Mouse (Mus musculus): ENCODE measurements around the gene Fpr2. TPM values are rescaled to one million over a fixed set of nuclear protein-coding genes. Genes with fewer than 3 reads are reported as not detected.
"Not testable (repeated sequence)": the region's sequence is repeated elsewhere in the genome, so short reads cannot be mapped to it uniquely, and the experiment has no call there.

The Fpr2 gene
- polyA plus RNA-seq, 1 experiment from 2014 or later, result not detected

- WGBS, result 79% methylated on average over 2 of the region's 2 CpGs
- H3K36me3 ChIP-seq (replicated peaks), result no peaks in the 10 kb centered on the region
Measured at GRCm38 (mm10) chr17:17899268-17899667, 11.6 kb downstream of the Fpr2 start.

GRCm38 (mm10) chr17:17900768-17901167 lies 13.1 kb downstream of the Fpr2 start:
- Histone ChIP-seq H3K9me3 (no peaks in the 10 kb centered on the region), H3K27me3 (replicated peaks; ENCODE audit: low read depth, poor library complexity, severe bottlenecking) (no peaks in the 10 kb centered on the region), H3K36me3 (replicated peaks) (no peaks in the 10 kb centered on the region), H3K27ac (replicated peaks) (no peak overlapping the region), H3K4me3 (no peak overlapping the region), H3K4me1 (no peaks in the 10 kb centered on the region)
- WGBS, result 90% methylated on average over 1 of the region's 1 CpGs
- DNase-seq (ENCODE audit: low spot score), result no peak

More at GRCm38 (mm10) chr17:17899268-17899667, 11.6 kb downstream of the Fpr2 start:
- no peaks in the 10 kb centered on the region for H3K27me3 ChIP-seq (replicated peaks; ENCODE audit: low read depth, poor library complexity, severe bottlenecking)
- H3K4me3 ChIP-seq, result no peak overlapping the region
- no peaks in the 10 kb centered on the region for H3K9me3 ChIP-seq
- no peaks in the 10 kb centered on the region for H3K4me1 ChIP-seq
- DNase-seq (ENCODE audit: low spot score), result no peak
- no peak overlapping the region for H3K27ac ChIP-seq (replicated peaks)

DNA sequence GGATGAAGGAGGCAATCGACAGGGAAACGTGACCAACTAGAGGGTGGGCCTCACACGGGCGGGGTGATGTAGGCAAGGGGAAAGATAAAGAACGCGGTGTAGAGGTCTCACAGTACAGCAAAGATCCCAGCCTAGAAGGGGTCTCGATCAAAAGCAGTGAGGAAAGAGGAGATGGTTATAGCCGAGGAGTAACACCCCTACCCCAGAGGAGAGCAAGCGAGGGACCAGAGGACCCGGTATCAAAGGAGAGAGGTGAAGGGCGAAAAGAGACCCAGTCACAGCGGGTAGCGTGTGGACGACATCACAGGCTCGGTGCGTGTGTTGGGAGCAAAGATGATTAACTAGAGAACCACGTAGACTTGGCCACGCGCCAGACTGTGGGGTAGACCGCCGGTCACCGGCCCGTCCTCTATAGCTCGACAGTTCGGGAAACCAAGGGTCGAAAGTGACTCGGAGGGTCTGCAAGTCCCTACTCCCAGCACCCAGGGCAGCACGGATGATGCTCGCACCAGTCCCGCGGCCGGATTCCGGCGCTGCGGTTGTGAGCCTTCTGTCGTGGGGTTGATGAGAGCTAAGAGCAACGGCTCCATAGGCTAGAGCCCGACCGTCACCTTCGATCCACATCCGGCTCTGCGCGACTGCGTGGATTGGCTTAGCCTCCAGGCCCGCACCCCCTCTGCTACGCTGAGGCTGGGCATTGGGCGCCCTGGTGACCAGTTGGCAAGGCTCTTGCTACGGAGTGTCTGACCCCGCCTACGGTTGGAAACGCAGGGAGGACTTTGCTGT lies 22.2 kb downstream of the Fpr2 start:
- DNase-seq (ENCODE audit: low spot score), result peak; percentile 88
- H3K36me3 ChIP-seq (replicated peaks), result no peaks in the 10 kb centered on the region
- H3K27ac ChIP-seq (replicated peaks), result peak overlapping the region; percentile 76; the same call in 1 of the 2 replicates
- peak overlapping the region; percentile 61 for H3K4me3 ChIP-seq
- H3K27me3 ChIP-seq (replicated peaks; ENCODE audit: low read depth, poor library complexity, severe bottlenecking), result 0 out of 2 replicates have a peak, but pooled peaks cover 6% of the 10 kb centered on the region
- 0 out of 2 replicates have a peak, but pooled peaks cover 6% of the 10 kb centered on the region for H3K4me1 ChIP-seq
- H3K9me3 ChIP-seq, result peaks cover 13% of the 10 kb centered on the region; the same call in 1 of the 2 replicates
- WGBS, result 19% methylated on average over 51 of the region's 51 CpGs

DNA sequence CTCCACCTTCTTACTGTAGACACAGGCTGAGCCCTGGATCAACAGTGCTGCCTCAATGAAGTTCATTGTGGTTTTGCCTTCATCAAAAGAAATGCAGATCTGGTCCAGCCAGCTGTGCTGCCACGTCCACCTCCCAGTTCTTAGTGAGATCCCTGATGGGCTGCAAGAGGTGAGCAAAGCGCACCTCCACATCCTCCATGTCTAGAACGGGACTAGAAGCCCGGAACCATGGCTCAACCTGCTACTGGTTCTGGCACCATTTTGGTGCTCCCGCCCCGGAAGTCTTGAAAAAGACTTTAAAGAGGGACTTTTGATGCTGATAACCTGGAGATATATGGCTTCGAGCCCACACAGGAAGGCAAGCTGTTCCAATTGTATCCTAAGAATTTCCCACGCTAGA lies 25.0 kb downstream of the Fpr2 start:
- not testable (repeated sequence) for H3K27me3 ChIP-seq (replicated peaks; ENCODE audit: low read depth, poor library complexity, severe bottlenecking); H3K4me1 ChIP-seq; H3K36me3 ChIP-seq (replicated peaks); H3K4me3 ChIP-seq; DNase-seq (ENCODE audit: low spot score); H3K27ac ChIP-seq (replicated peaks)
- 91% methylated on average over 8 of the region's 8 CpGs for WGBS
- peaks cover 14% of the 10 kb centered on the region; the same call in 1 of the 2 replicates for H3K9me3 ChIP-seq

GRCm38 (mm10) chr17:17917376-17917775 lies 29.8 kb downstream of the Fpr2 start:
- no peaks in the 10 kb centered on the region for H3K36me3 ChIP-seq (replicated peaks)
- H3K4me1 ChIP-seq, result no peaks in the 10 kb centered on the region
- no peaks in the 10 kb centered on the region for H3K27me3 ChIP-seq (replicated peaks; ENCODE audit: low read depth, poor library complexity, severe bottlenecking)
- H3K4me3 ChIP-seq, result no peak overlapping the region
- no peak for DNase-seq (ENCODE audit: low spot score)
- H3K27ac ChIP-seq (replicated peaks), result no peak overlapping the region
- H3K9me3 ChIP-seq, result 0 out of 2 replicates have a peak, but pooled peaks cover 2% of the 10 kb centered on the region
- 95% methylated on average over 1 of the region's 1 CpGs for WGBS

- Histone ChIP-seq H3K9me3 (0 out of 2 replicates have a peak, but pooled peaks cover 2% of the 10 kb centered on the region), H3K27me3 (replicated peaks; ENCODE audit: low read depth, poor library complexity, severe bottlenecking) (no peaks in the 10 kb centered on the region), H3K27ac (replicated peaks) (no peak overlapping the region), H3K4me3 (no peak overlapping the region), H3K4me1 (no peaks in the 10 kb centered on the region), H3K36me3 (replicated peaks) (no peaks in the 10 kb centered on the region)
- no peak for DNase-seq (ENCODE audit: low spot score)
Measured at GRCm38 (mm10) chr17:17917782-17918181, 30.2 kb downstream of the Fpr2 start.

Other genes starting within 250 kb of the Fpr2 start
- not detected in 2 replicates for gene Vmn2r90, start 184.1 kb upstream of the Fpr2 start, polyA plus RNA-seq (2016; fragmentation: Nextera tagmentation; extraction: Ambion mirVana)
- gene Spaca6, start 60.7 kb upstream of the Fpr2 start, polyA plus RNA-seq (2016; fragmentation: Nextera tagmentation; extraction: Ambion mirVana), result 59.1 and 61.6 TPM in 2 replicates
- gene Has1, start 32.6 kb upstream of the Fpr2 start, polyA plus RNA-seq (2016; fragmentation: Nextera tagmentation; extraction: Ambion mirVana), result 1.2 and 1.5 TPM in 2 replicates
- gene Fpr1, start 3.9 kb upstream of the Fpr2 start, polyA plus RNA-seq (2016; fragmentation: Nextera tagmentation; extraction: Ambion mirVana), result not detected in 2 replicates
- not detected in 2 replicates for gene Fpr3, start within 50 bp of the Fpr2 start, polyA plus RNA-seq (2016; fragmentation: Nextera tagmentation; extraction: Ambion mirVana)
- not detected in 2 replicates for gene Fpr-rs4, start 133.9 kb downstream of the Fpr2 start, polyA plus RNA-seq (2016; fragmentation: Nextera tagmentation; extraction: Ambion mirVana)
- not detected in 2 replicates for gene Vmn2r124, start 161.6 kb downstream of the Fpr2 start, polyA plus RNA-seq (2016; fragmentation: Nextera tagmentation; extraction: Ambion mirVana)
- not detected in 2 replicates for gene Vmn2r91, start 197.2 kb downstream of the Fpr2 start, polyA plus RNA-seq (2016; fragmentation: Nextera tagmentation; extraction: Ambion mirVana)

Data from embryonic facial prominence, embryonic 10.5 days (tissue).